Mouse (Mus musculus): ENCODE data around the gene Grm8. TPM values are rescaled to one million over a fixed set of nuclear protein-coding genes. Genes with fewer than 3 reads are reported as not detected.

The Grm8 gene
- polyA plus RNA-seq, 1 experiment from 2014 or later = 12.1 TPM

DNA sequence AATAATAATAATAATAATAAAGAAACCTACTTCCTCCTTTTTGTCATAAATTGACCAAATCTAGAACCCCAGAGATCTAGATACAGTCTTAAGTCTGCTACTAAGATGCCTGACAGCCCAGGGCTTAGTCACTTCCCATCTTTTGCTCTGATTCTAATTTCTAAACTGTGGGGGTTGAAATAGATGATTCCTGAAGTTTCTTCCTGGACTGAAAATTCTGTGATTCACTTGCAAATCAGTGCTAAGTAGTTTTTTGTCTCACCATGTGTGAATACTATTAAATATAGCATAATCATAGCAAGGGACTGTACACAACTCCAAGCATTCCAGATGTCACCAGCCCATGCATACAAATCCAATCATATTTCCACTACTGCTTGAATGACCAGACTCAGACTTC lies 44.0 kb downstream of the Grm8 start:
- H3K9ac ChIP-seq (replicated peaks; ENCODE audit: low read length) = no peak overlapping the region
- DNase-seq = no peak
- H3K27ac ChIP-seq (replicated peaks; ENCODE audit: low read depth, low read length) = no peak overlapping the region
- no peaks in the 10 kb centered on the region for H3K36me3 ChIP-seq (ENCODE audit: control insufficient read depth, insufficient read depth, low read length)
- H3K9me3 ChIP-seq (ENCODE audit: control insufficient read depth, low read length) = no peaks in the 10 kb centered on the region
- no peak for ATAC-seq (ENCODE audit: low FRiP score, low TSS enrichment)
- H3K27me3 ChIP-seq (ENCODE audit: control insufficient read depth, insufficient read depth, low read length) = no peaks in the 10 kb centered on the region
- H3K4me1 ChIP-seq (ENCODE audit: control insufficient read depth, insufficient read depth, low read length) = no peaks in the 10 kb centered on the region
- no peak overlapping the region for H3K4me3 ChIP-seq (replicated peaks; ENCODE audit: low read depth, low read length)
- H3K4me2 ChIP-seq (ENCODE audit: low read length) = no peak overlapping the region

DNA sequence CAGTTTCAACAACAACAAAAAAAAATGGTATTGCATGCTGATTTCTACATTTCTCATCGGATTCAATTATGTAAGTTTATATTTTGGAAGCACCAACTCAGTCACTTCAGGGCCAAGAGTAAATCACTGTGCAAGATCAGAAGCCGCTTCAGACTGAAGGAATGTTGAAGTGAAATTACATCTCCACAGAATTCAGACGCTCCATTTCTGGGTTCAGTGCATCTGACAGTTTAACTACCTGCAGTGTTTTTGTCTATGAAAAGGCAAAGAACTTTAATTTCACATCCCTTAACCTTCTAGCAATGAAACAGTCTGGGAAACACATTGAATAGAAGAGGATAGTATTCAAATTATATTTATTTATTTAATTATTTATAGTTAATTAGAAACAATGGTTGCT lies 59.4 kb downstream of the Grm8 start:
- Histone ChIP-seq H3K36me3 (ENCODE audit: control insufficient read depth, insufficient read depth, low read length) (no peaks in the 10 kb centered on the region), H3K4me2 (ENCODE audit: low read length) (no peak overlapping the region), H3K4me1 (ENCODE audit: control insufficient read depth, insufficient read depth, low read length) (no peaks in the 10 kb centered on the region), H3K27me3 (ENCODE audit: control insufficient read depth, insufficient read depth, low read length) (no peaks in the 10 kb centered on the region), H3K27ac (replicated peaks; ENCODE audit: low read depth, low read length) (no peak overlapping the region), H3K9me3 (ENCODE audit: control insufficient read depth, low read length) (no peaks in the 10 kb centered on the region), H3K9ac (replicated peaks; ENCODE audit: low read length) (no peak overlapping the region), H3K4me3 (replicated peaks; ENCODE audit: low read depth, low read length) (no peak overlapping the region)
- WGBS = 88% methylated on average over 3 of the region's 3 CpGs
- DNase-seq (no peak), ATAC-seq (ENCODE audit: low FRiP score, low TSS enrichment) (no peak)

DNA sequence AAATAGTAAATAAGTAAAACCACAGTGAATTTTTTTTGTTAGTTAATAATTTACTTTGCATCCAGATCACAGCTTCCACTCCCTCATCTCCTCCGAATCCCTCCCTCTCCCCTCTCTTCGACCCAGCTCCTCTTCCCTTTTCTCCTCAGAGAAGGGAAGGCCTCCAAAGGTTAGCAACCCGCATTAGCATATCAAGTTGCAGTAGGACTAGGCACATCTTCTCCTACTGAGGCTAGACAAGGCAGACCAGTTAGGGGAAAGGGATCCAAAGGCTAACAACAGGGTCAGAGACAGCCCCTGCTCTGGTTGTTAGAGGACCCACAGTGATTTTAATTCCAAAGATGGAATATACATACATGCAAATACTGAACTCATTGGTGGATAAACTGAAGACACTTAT lies 60.5 kb downstream of the Grm8 start:
- DNase-seq (no peak), ATAC-seq (ENCODE audit: low FRiP score, low TSS enrichment) (no peak)
- Histone ChIP-seq H3K9me3 (ENCODE audit: control insufficient read depth, low read length) (no peaks in the 10 kb centered on the region), H3K27ac (replicated peaks; ENCODE audit: low read depth, low read length) (no peak overlapping the region), H3K4me3 (replicated peaks; ENCODE audit: low read depth, low read length) (no peak overlapping the region), H3K4me2 (ENCODE audit: low read length) (no peak overlapping the region), H3K36me3 (ENCODE audit: control insufficient read depth, insufficient read depth, low read length) (no peaks in the 10 kb centered on the region), H3K9ac (replicated peaks; ENCODE audit: low read length) (no peak overlapping the region), H3K27me3 (ENCODE audit: control insufficient read depth, insufficient read depth, low read length) (no peaks in the 10 kb centered on the region), H3K4me1 (ENCODE audit: control insufficient read depth, insufficient read depth, low read length) (no peaks in the 10 kb centered on the region)
- WGBS = 33% methylated on average over 3 of the region's 3 CpGs

DNA sequence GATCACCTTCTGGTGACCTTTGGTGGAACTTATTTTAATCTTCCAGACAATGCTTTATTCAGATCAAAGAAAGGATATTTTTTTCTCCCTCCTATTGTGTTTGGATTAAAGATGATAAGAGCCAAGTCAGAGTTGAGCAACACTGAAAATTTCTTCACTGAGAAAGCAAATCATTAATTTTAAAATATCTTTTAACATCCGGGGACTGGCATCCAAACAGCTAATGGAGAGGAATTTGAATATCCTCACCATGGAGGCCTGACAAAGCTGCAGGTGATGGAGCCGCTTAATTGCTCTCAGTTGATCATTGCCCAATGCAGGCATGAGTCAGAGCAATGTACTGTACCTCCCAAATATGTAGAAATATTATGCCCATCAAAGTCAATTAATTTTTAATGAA lies 83.0 kb downstream of the Grm8 start:
- Histone ChIP-seq H3K4me2 (ENCODE audit: low read length) (no peak overlapping the region), H3K4me3 (replicated peaks; ENCODE audit: low read depth, low read length) (no peak overlapping the region), H3K36me3 (ENCODE audit: control insufficient read depth, insufficient read depth, low read length) (no peaks in the 10 kb centered on the region), H3K4me1 (ENCODE audit: control insufficient read depth, insufficient read depth, low read length) (no peaks in the 10 kb centered on the region), H3K9ac (replicated peaks; ENCODE audit: low read length) (no peak overlapping the region), H3K9me3 (ENCODE audit: control insufficient read depth, low read length) (no peaks in the 10 kb centered on the region), H3K27ac (replicated peaks; ENCODE audit: low read depth, low read length) (no peak overlapping the region), H3K27me3 (ENCODE audit: control insufficient read depth, insufficient read depth, low read length) (no peaks in the 10 kb centered on the region)
- no peak for DNase-seq
- ATAC-seq (ENCODE audit: low FRiP score, low TSS enrichment) = no peak
- 67% methylated on average over 2 of the region's 2 CpGs for WGBS

DNA sequence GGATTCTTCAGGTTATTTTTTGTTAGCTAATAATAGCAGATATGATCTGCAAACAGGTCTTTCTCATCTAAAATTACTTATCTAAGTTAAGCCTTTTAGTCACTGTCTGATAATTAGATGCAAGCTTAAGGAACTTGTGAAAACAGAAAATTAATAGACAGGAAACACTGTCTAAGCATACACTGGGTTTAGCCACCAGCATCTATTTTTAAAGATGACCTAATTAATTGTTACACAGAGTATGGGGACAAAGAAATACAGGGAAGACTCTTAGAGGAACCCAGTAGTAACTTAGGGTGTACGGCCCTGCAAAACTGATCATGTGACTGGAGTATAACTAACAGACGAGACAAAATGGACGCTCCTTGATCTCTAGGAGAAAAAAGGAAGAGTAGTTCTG lies 92.6 kb downstream of the Grm8 start:
- DNase-seq (no peak), ATAC-seq (ENCODE audit: low FRiP score, low TSS enrichment) (no peak)
- 79% methylated on average over 3 of the region's 3 CpGs for WGBS
- no peak overlapping the region for H3K27ac ChIP-seq (replicated peaks; ENCODE audit: low read depth, low read length)
- H3K4me3 ChIP-seq (replicated peaks; ENCODE audit: low read depth, low read length) = no peak overlapping the region
- no peak overlapping the region for H3K9ac ChIP-seq (replicated peaks; ENCODE audit: low read length)
- no peaks in the 10 kb centered on the region for H3K9me3 ChIP-seq (ENCODE audit: control insufficient read depth, low read length)
- no peaks in the 10 kb centered on the region for H3K4me1 ChIP-seq (ENCODE audit: control insufficient read depth, insufficient read depth, low read length)
- no peaks in the 10 kb centered on the region for H3K36me3 ChIP-seq (ENCODE audit: control insufficient read depth, insufficient read depth, low read length)
- H3K27me3 ChIP-seq (ENCODE audit: control insufficient read depth, insufficient read depth, low read length) = no peaks in the 10 kb centered on the region
- H3K4me2 ChIP-seq (ENCODE audit: low read length) = no peak overlapping the region

DNA sequence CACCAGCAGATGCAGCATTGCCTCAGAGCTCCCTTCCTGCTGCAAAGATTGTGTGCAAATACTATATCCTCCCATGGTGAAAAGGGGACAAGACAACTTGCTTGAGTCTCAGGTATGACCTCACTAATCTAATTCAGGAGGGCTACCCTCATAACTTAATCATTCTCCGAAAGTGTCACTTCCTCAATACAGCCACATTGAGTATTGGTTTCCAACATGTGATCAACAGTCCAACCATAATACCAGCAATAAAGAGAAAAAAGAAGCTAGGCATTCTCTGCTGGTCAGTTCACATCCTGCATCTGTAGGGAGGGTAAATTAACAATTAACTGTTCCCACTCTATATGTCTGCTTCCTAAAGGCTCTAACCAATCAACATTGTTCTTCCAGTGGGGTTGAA lies 94.2 kb downstream of the Grm8 start:
- no peak overlapping the region for H3K27ac ChIP-seq (replicated peaks; ENCODE audit: low read depth, low read length)
- no peaks in the 10 kb centered on the region for H3K27me3 ChIP-seq (ENCODE audit: control insufficient read depth, insufficient read depth, low read length)
- no peak for ATAC-seq (ENCODE audit: low FRiP score, low TSS enrichment)
- no peak overlapping the region for H3K9ac ChIP-seq (replicated peaks; ENCODE audit: low read length)
- WGBS = 100% methylated on average over 1 of the region's 1 CpGs
- H3K9me3 ChIP-seq (ENCODE audit: control insufficient read depth, low read length) = no peaks in the 10 kb centered on the region
- H3K36me3 ChIP-seq (ENCODE audit: control insufficient read depth, insufficient read depth, low read length) = no peaks in the 10 kb centered on the region
- DNase-seq = no peak
- no peaks in the 10 kb centered on the region for H3K4me1 ChIP-seq (ENCODE audit: control insufficient read depth, insufficient read depth, low read length)
- H3K4me3 ChIP-seq (replicated peaks; ENCODE audit: low read depth, low read length) = no peak overlapping the region
- no peak overlapping the region for H3K4me2 ChIP-seq (ENCODE audit: low read length)

DNA sequence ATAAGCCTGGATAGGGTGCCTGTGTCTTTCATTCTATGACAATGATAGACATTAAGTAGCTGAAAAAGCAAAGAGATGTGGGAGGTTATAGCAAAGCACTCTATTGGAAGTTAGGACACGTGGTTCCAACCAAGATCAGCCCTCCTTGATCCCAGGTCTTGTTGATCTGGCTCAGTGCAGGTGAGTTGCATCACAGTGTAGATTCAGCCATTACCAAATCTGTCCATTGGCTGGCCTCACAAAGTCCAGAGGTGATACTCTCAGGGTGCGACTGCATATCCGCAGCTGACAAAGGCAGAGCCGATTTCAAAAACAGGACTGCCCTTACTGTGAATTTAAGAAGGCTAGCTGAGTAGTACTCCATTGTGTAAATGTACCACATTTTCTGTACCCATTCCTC lies 103.0 kb downstream of the Grm8 start:
- Histone ChIP-seq H3K4me2 (ENCODE audit: low read length) (no peak overlapping the region), H3K9me3 (ENCODE audit: control insufficient read depth, low read length) (no peaks in the 10 kb centered on the region), H3K4me1 (ENCODE audit: control insufficient read depth, insufficient read depth, low read length) (no peaks in the 10 kb centered on the region), H3K4me3 (replicated peaks; ENCODE audit: low read depth, low read length) (no peak overlapping the region), H3K36me3 (ENCODE audit: control insufficient read depth, insufficient read depth, low read length) (no peaks in the 10 kb centered on the region), H3K9ac (replicated peaks; ENCODE audit: low read length) (no peak overlapping the region), H3K27ac (replicated peaks; ENCODE audit: low read depth, low read length) (no peak overlapping the region), H3K27me3 (ENCODE audit: control insufficient read depth, insufficient read depth, low read length) (no peaks in the 10 kb centered on the region)
- DNase-seq = no peak
- no peak for ATAC-seq (ENCODE audit: low FRiP score, low TSS enrichment)
- 91% methylated on average over 4 of the region's 4 CpGs for WGBS

DNA sequence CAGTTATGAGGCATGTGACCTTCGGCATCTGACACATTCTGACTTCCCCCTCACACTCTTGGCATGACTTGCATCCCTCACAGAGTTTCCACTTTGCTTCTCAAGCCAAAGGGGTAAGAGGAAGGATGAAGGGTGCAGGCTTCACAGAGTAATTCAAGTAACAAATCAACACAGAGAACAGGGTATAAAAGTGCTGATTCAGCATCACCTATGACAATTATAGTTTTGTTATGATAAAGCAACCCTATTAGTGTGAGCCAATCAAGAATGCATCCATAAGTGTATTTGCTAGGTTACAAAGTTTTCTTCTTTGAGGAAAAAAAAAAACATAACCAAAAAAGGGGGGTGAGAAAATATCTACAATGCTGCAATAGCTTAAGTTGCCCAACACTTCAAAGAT lies 117.3 kb downstream of the Grm8 start:
- Histone ChIP-seq H3K27ac (replicated peaks; ENCODE audit: low read depth, low read length) (no peak overlapping the region), H3K4me2 (ENCODE audit: low read length) (no peak overlapping the region), H3K36me3 (ENCODE audit: control insufficient read depth, insufficient read depth, low read length) (no peaks in the 10 kb centered on the region), H3K9ac (replicated peaks; ENCODE audit: low read length) (no peak overlapping the region), H3K4me3 (replicated peaks; ENCODE audit: low read depth, low read length) (no peak overlapping the region), H3K9me3 (ENCODE audit: control insufficient read depth, low read length) (no peaks in the 10 kb centered on the region), H3K27me3 (ENCODE audit: control insufficient read depth, insufficient read depth, low read length) (no peaks in the 10 kb centered on the region), H3K4me1 (ENCODE audit: control insufficient read depth, insufficient read depth, low read length) (no peaks in the 10 kb centered on the region)
- ATAC-seq (ENCODE audit: low FRiP score, low TSS enrichment) = no peak
- WGBS = 82% methylated on average over 1 of the region's 1 CpGs
- no peak for DNase-seq

DNA sequence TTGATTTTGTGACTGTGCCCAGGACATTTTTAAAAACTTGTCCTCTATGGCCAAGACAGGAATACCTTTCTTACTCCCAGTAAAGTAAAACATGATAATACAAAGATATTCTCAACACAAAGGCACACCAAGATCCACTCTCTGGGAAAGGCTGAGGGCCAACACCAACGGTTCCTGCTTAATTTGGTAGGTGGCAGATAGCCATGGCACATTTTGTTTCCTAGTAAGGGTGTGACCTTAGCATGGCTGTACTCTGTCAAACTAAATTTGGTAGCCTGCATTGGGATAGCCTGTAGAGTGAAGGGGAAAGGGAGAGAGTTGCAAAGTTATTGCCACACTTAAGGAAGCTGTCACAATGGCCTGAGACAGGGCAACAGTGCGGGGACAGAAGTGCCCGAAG lies 128.0 kb downstream of the Grm8 start:
- no peak for DNase-seq
- Histone ChIP-seq H3K4me1 (ENCODE audit: control insufficient read depth, insufficient read depth, low read length) (no peaks in the 10 kb centered on the region), H3K9me3 (ENCODE audit: control insufficient read depth, low read length) (no peaks in the 10 kb centered on the region), H3K27me3 (ENCODE audit: control insufficient read depth, insufficient read depth, low read length) (no peaks in the 10 kb centered on the region), H3K4me3 (replicated peaks; ENCODE audit: low read depth, low read length) (no peak overlapping the region), H3K36me3 (ENCODE audit: control insufficient read depth, insufficient read depth, low read length) (no peaks in the 10 kb centered on the region), H3K9ac (replicated peaks; ENCODE audit: low read length) (no peak overlapping the region), H3K27ac (replicated peaks; ENCODE audit: low read depth, low read length) (no peak overlapping the region), H3K4me2 (ENCODE audit: low read length) (no peak overlapping the region)
- no peak for ATAC-seq (ENCODE audit: low FRiP score, low TSS enrichment)
- WGBS = 93% methylated on average over 3 of the region's 3 CpGs
